Mouse (Mus musculus) forebrain, embryonic 13.5 days (tissue): ENCODE data around the gene Ccdc175. TPM values are rescaled to one million over a fixed set of nuclear protein-coding genes. Genes with fewer than 3 reads are reported as not detected.

Source experiments
- ATAC-seq: fragments of 200-750 bp; cut with Nextera tagmentation; 2 replicates; pipeline ENCODE4 v1.8.0; 2017
- H3K27ac ChIP-seq: fragments of 300-500 bp; sonication (generic); 2 replicates; pipeline ENCODE4 v1.5.1; 2015; ENCODE audit warnings: inconsistent platforms, mild to moderate bottlenecking, moderate library complexity
- H3K27me3 ChIP-seq: fragments of 300-500 bp; sonication (generic); 2 replicates; pipeline ENCODE4 v1.6.1; 2015; ENCODE audit warnings: mild to moderate bottlenecking, inconsistent platforms
- H3K36me3 ChIP-seq: fragments of 300-500 bp; sonication (generic); 2 replicates; pipeline ENCODE4 v1.6.1; 2015; ENCODE audit warnings: mild to moderate bottlenecking, inconsistent platforms; ENCODE audit not compliant: poor library complexity, severe bottlenecking
- H3K4me1 ChIP-seq: fragments of 300-500 bp; sonication (generic); 2 replicates; pipeline ENCODE4 v1.6.1; 2015; ENCODE audit warnings: inconsistent platforms
- H3K4me2 ChIP-seq: fragments of 300-500 bp; sonication (generic); 2 replicates; pipeline ENCODE4 v1.6.1; 2015; ENCODE audit warnings: inconsistent platforms, mild to moderate bottlenecking, moderate library complexity
- H3K4me3 ChIP-seq: fragments of 300-500 bp; sonication (generic); 2 replicates; pipeline ENCODE4 v1.5.1; 2015; ENCODE audit warnings: mild to moderate bottlenecking, inconsistent platforms
- H3K9ac ChIP-seq: fragments of 300-500 bp; sonication (generic); 2 replicates; pipeline ENCODE4 v1.6.1; 2015; ENCODE audit warnings: mild to moderate bottlenecking, inconsistent platforms
- H3K9me3 ChIP-seq: fragments of 300-500 bp; sonication (generic); replicated peaks from 2 replicates; pipeline ENCODE4 v1.6.1; 2016; ENCODE audit warnings: inconsistent platforms
- WGBS: fragments of 180-500 bp; shearing (Covaris S2); methylation state at CpG from one replicate; pipeline ENCODE4 v1.1.7; 2015; 5-methylcytosine and 5-hydroxymethylcytosine counted together
- polyA plus RNA-seq: library from polyadenylated mRNA; unstranded; fragments of >200 nt; fragmentation: Nextera tagmentation; extraction: Ambion mirVana; gene quantifications from 2 replicates; pipeline ENCODE4 v1.2.1, GENCODE M21; 2015

The Ccdc175 gene
- 0.06 TPM in 1 of 2 replicates, not detected in the other for polyA plus RNA-seq

DNA sequence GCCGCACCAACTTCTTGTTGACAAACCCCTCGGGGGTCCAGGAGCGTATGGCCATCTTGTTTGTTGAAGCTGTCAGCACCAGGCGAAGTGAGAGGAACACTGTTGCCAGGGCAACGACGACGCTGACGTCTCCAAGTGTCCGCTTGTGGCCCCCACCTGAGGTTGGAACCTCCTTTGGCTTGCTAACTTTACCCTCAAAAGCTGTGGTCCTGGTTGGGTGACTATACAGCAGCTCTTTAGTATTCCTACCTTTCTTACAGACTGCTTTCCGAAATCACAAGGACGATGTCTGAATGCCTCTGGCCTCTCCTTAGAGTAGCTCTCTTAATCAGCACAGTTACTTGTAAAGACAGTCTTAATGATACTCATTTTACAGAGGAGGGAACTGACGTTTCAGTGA lies at the start of gene Ccdc175:
Ccdc175 (minus strand) TSS at position 101 of the 400 bp plus-strand sequence.
- WGBS, result 87% methylated on average over 12 of the region's 12 CpGs
- Histone ChIP-seq H3K36me3 (no peaks in the 10 kb centered on the region), H3K4me2 (no peak within 1 kb of the TSS), H3K27me3 (no peaks in the 10 kb centered on the region), H3K9me3 (no peaks in the 10 kb centered on the region), H3K27ac (no peak within 1 kb of the TSS), H3K4me1 (no peaks in the 10 kb centered on the region), H3K4me3 (no peak within 1 kb of the TSS), H3K9ac (no peak within 1 kb of the TSS)
- ATAC-seq, result no peak

DNA sequence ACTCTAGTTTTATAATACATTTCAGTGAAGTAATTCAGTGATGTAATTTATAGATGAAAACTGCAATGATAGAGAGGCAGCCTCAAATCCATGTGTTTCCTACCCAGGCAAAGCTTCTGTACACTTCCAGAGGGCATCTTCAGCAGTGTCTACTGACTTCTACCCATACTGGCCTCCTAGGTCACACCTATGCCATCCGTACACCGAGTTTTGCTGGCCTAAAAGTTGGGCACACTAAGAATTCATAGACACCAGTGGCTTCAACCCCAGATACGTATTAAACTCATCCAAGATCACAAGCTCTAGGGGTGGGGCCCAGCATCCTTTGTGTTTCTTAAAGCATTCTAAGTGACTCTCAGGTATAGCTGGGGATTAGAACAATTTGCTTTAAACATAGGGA lies 49.3 kb upstream of the Ccdc175 start:
- H3K27ac ChIP-seq, result peak overlapping the region; percentile 57; the same call in 1 of the 2 replicates
- peak overlapping the region; percentile 67 for H3K4me2 ChIP-seq
- WGBS, result 88% methylated on average over 3 of the region's 3 CpGs
- peak overlapping the region; percentile 95 for H3K9ac ChIP-seq
- no peaks in the 10 kb centered on the region for H3K9me3 ChIP-seq
- H3K36me3 ChIP-seq, result 0 out of 2 replicates have a peak, but pooled peaks cover 9% of the 10 kb centered on the region
- H3K4me3 ChIP-seq, result peak overlapping the region; percentile 76
- peaks cover 77% of the 10 kb centered on the region for H3K4me1 ChIP-seq
- ATAC-seq, result no peak
- H3K27me3 ChIP-seq, result peaks cover 2% of the 10 kb centered on the region; the same call in 1 of the 2 replicates

DNA sequence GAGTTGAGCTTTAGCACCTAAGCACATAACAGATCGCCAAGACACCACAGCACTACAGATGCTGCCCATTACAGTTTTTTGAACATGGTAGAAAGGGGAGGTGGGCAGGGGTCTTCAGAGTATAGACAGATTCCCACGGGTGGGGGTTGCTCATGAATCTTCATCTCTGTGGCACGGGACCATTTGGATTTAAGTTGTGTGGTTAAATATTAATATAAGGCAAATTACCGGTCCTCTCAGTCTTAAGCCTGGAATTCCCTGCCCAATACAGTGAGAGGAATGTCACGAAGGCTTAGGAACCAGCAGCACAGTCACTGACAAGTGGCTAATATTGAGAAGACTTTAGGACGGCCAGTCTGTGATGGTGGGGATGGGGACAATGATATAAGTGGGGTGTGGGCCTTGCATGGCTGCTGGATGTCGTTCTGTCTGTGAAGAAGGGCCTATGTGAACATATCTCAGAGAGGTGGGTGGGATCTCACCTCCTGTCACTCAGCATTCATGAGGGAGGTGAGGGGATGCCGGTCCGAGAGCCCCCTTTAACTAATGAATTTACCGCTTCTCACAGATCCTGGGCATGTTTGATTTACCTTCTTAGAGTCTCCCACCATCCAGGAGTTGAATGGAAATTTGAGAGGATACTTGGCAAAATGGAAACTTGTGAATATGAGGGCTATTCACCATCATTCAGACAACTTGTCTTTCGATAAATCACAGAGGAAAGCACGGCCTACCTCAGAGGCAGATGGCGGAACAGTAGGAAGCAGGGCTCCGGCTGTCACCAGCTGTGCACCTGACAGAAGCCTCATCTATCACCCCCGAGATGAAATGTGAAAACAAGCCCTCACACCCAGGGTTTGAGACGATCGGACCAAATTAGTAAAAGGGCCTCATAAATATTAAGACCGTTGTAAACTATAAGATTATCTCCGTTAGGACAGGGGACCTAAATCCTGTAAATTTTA lies 48.3 kb upstream of the Ccdc175 start:
- peak overlapping the region; percentile 76 for H3K4me3 ChIP-seq
- peaks cover 71% of the 10 kb centered on the region for H3K4me1 ChIP-seq

DNA sequence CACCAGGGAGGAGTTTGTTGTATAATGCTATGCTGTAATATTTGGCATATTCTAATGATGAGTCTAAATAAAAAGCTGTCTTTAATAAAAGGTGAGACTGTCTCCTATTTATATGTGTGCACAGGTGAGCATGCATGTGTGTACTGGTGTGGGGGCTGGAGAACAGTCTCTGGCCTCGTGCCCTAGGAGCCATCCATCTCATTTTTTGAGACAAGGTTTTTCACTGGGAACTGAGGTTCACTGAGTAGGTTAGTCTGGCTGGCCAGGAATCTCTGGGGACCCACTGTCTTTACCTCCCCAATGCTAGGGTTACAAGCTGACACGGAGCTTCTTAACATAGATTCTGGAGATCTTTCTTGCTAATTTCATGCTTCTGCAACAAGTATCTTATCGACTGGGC lies 47.3 kb upstream of the Ccdc175 start:
- Histone ChIP-seq H3K27ac (no peak overlapping the region), H3K9ac (no peak overlapping the region), H3K9me3 (no peaks in the 10 kb centered on the region), H3K4me3 (peak overlapping the region; percentile 76; the same call in 1 of the 2 replicates), H3K4me2 (peak overlapping the region; percentile 67), H3K36me3 (0 out of 2 replicates have a peak, but pooled peaks cover 9% of the 10 kb centered on the region), H3K27me3 (peaks cover under 1% of the 10 kb centered on the region; the same call in 1 of the 2 replicates), H3K4me1 (peaks cover 70% of the 10 kb centered on the region)
- WGBS, result 77% methylated on average over 3 of the region's 3 CpGs
- ATAC-seq, result no peak

More for the DNA sequence above, 48.3 kb upstream of the Ccdc175 start:
- H3K27me3 ChIP-seq, result peaks cover 2% of the 10 kb centered on the region; the same call in 1 of the 2 replicates
- 73% methylated on average over 19 of the region's 19 CpGs for WGBS
- peak overlapping the region; percentile 69 for H3K27ac ChIP-seq
- H3K9me3 ChIP-seq, result no peaks in the 10 kb centered on the region
- peak overlapping the region; percentile 67 for H3K4me2 ChIP-seq
- peak overlapping the region; percentile 95 for H3K9ac ChIP-seq
- 0 out of 2 replicates have a peak, but pooled peaks cover 9% of the 10 kb centered on the region for H3K36me3 ChIP-seq
- ATAC-seq, result no peak

DNA sequence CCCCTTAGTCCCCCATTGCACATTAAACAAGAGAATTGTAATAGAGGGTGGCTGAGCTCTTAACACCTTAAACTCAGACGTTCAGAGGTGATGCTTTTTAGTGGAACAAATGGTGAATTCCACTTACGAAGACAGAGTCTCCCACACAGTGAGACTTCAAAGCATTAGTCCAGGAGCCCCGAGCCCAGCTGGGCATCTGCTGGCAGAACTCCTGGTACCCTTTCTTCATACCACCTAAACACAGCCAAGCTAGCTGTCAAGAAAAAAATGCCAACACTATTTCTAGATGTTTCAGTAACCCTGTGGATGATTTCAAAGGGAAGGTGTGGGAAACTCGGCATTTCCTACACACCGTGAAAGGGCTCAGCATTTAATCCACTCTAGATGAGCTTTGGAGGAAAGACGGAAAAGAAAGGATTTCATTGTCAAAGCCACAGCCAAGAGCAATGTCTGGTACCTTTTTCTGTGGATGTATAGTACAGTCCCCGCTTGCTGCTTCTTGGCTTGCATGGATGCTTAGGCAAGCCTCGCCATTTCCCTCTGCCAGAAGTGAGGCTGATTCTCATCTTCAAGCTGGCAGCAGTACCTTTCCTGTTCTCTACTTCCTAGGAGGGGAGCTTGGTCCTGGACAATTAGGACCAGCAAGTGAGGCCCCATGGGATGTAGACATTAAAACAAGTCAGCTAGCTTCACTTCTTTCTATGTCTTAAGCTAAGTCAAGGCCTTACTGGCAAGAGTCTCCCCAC lies 44.8 kb upstream of the Ccdc175 start:
- H3K4me2 ChIP-seq, result no peak overlapping the region
- H3K9me3 ChIP-seq, result no peaks in the 10 kb centered on the region
- H3K4me1 ChIP-seq, result peaks cover 75% of the 10 kb centered on the region
- no peak overlapping the region for H3K4me3 ChIP-seq
- no peak overlapping the region for H3K27ac ChIP-seq
- no peak for ATAC-seq
- no peaks in the 10 kb centered on the region for H3K27me3 ChIP-seq
- H3K36me3 ChIP-seq, result peaks cover 14% of the 10 kb centered on the region; the same call in 1 of the 2 replicates
- WGBS, result 70% methylated on average over 8 of the region's 8 CpGs
- no peak overlapping the region for H3K9ac ChIP-seq

DNA sequence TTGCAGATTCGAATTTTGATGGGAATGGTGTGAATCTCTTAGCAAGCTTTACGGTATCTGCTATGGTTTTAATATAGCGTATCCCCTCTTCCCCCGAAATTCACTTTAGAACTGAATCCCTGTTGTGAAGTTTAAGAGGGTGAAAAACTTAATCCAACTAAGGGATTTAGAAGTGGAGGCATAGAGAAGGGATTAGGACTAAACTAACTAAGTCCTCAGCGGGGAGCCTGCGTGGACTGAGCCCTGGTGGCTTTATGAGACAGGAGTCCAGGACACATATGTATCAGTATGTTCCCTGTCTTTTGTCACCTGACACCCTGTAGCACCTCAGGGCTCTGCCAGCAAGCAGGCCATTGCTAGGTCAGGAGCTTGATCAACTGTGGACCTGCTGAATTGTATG lies 42.9 kb upstream of the Ccdc175 start:
- no peak overlapping the region for H3K4me3 ChIP-seq
- no peak overlapping the region for H3K27ac ChIP-seq
- H3K4me2 ChIP-seq, result no peak overlapping the region
- no peaks in the 10 kb centered on the region for H3K27me3 ChIP-seq
- WGBS, result 60% methylated on average over 6 of the region's 6 CpGs
- H3K9ac ChIP-seq, result no peak overlapping the region
- H3K4me1 ChIP-seq, result peaks cover 56% of the 10 kb centered on the region
- ATAC-seq, result no peak
- H3K9me3 ChIP-seq, result no peaks in the 10 kb centered on the region
- peaks cover 19% of the 10 kb centered on the region for H3K36me3 ChIP-seq

DNA sequence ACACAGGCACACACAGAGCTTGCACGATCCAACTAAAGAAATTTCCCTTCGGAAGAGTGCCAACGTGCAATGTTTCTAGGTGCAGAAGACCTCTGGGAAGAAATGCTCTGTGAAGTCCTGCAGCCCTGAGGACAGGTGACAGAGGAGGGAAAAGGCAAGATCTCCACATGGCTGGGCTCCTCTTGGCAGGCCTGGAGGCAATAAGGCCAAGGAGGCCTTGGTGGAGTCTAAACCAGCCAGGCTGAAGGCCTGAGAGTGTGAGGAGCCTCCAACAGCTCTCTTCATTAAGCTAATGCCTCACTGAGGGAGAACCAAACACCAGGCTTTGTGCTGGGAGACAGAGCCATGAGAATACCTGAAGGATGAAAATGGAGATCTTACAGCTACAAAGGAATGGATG lies 40.5 kb upstream of the Ccdc175 start:
- H3K4me3 ChIP-seq, result no peak overlapping the region
- H3K27me3 ChIP-seq, result no peaks in the 10 kb centered on the region
- no peak overlapping the region for H3K9ac ChIP-seq
- WGBS, result 98% methylated on average over 3 of the region's 3 CpGs
- ATAC-seq, result no peak
- H3K4me1 ChIP-seq, result peaks cover 39% of the 10 kb centered on the region
- H3K36me3 ChIP-seq, result peaks cover 42% of the 10 kb centered on the region
- no peak overlapping the region for H3K4me2 ChIP-seq
- no peaks in the 10 kb centered on the region for H3K9me3 ChIP-seq
- H3K27ac ChIP-seq, result no peak overlapping the region

DNA sequence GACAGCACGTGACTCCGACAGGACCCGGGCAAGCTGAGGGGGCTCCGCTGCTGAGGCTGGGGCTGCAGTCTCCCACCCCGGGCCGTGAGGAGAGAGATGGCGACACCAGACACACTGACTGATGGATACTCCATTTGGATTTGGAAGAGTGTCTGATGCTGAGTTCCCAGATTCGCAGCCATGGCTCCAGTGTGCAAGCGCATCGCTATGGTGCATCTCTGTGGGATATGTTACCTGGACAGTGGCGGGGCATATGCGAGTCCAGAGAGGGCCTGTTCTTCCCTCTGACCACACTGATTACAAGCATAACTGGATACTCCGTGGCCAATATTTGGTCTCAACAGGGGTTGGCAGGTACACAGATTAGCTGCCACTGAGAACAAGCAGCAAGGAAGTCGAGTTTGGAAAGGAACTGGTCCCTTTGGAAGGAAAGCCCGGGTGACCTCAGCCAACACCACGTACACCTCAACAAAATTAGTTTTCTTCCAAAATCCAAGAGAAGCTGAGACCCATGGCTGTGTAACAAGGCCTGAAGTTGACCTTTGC lies 38.8 kb upstream of the Ccdc175 start:
- WGBS, result 95% methylated on average over 16 of the region's 16 CpGs
- Histone ChIP-seq H3K4me2 (no peak overlapping the region), H3K4me3 (no peak overlapping the region), H3K4me1 (peaks cover 26% of the 10 kb centered on the region), H3K27me3 (no peaks in the 10 kb centered on the region), H3K9ac (no peak overlapping the region), H3K27ac (no peak overlapping the region), H3K36me3 (peaks cover 55% of the 10 kb centered on the region), H3K9me3 (no peaks in the 10 kb centered on the region)
- 0 out of 2 replicates have a peak, but pooled peaks have one; percentile 25 for ATAC-seq

- Histone ChIP-seq H3K9ac (no peak overlapping the region), H3K27me3 (no peaks in the 10 kb centered on the region), H3K27ac (no peak overlapping the region), H3K4me2 (no peak overlapping the region), H3K36me3 (peaks cover 94% of the 10 kb centered on the region), H3K9me3 (no peaks in the 10 kb centered on the region), H3K4me1 (no peaks in the 10 kb centered on the region), H3K4me3 (no peak overlapping the region)
- WGBS, result 55% methylated on average over 5 of the region's 5 CpGs
- no peak for ATAC-seq
Measured at GRCm38 (mm10) chr12:72213554-72213953, 28.7 kb upstream of the Ccdc175 start.

DNA sequence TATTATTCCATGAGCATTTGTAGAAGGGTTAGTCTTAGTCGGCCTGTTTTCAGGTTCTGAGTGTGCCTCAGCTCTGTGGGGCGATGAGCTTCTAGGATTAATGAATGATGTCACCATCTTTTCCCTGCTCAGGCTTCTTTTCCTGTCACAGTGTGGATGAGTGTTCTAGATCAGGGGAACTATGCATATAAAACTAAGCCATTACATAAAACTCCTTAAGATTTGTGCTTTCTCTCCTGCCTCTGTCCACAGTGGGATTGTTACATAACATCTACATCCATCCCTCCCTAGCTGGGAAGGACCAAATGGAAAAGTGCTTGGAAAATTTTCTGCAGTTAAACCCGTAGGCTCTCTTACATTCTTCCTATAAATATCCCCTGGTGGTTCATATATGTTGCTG lies 16.0 kb upstream of the Ccdc175 start:
- Histone ChIP-seq H3K9ac (no peak overlapping the region), H3K4me3 (no peak overlapping the region), H3K4me2 (no peak overlapping the region), H3K27ac (no peak overlapping the region), H3K9me3 (no peaks in the 10 kb centered on the region), H3K27me3 (no peaks in the 10 kb centered on the region), H3K4me1 (peaks cover 6% of the 10 kb centered on the region), H3K36me3 (no peaks in the 10 kb centered on the region)
- no peak for ATAC-seq
- WGBS, result 92% methylated on average over 3 of the region's 3 CpGs

- Histone ChIP-seq H3K4me3 (no peak overlapping the region), H3K27me3 (no peaks in the 10 kb centered on the region), H3K4me1 (peaks cover 6% of the 10 kb centered on the region), H3K9ac (no peak overlapping the region), H3K27ac (0 out of 2 replicates have a peak overlapping the region, but pooled peaks have one; percentile 32), H3K36me3 (no peaks in the 10 kb centered on the region), H3K4me2 (peak overlapping the region; percentile 14; the same call in 1 of the 2 replicates), H3K9me3 (no peaks in the 10 kb centered on the region)
- peak; percentile 82 for ATAC-seq
- WGBS, result 63% methylated on average over 18 of the region's 18 CpGs
Measured at GRCm38 (mm10) chr12:72197925-72198486, 13.2 kb upstream of the Ccdc175 start.
